Mouse (Mus musculus) C2C12 (cell line): Measurements from ENCODE around the gene Kcnq5.

Source experiments
- CEBPB ChIP-seq: IDR thresholded peaks from one replicate; pipeline ENCODE4 v1.6.1; 2011; ENCODE audit warnings: low read depth, mild to moderate bottlenecking, control low read depth, moderate library complexity
- CTCF ChIP-seq: IDR thresholded peaks from one replicate; pipeline ENCODE4 v1.5.1; 2011; ENCODE audit not compliant: control insufficient read depth, insufficient read depth, insufficient read length

GRCm38 (mm10) chr1:21448227-21448626 lies 513.5 kb downstream of the Kcnq5 start:
- TF ChIP-seq CTCF (no peak), CEBPB (no peak)
